Mouse (Mus musculus): ENCODE results near the gene Cysltr2.

Gene Cysltr2

GRCm38 (mm10) chr14:73048937-73049336 is at the start of gene Cysltr2:
Gene Cysltr2, minus strand, starts transcription at chr14:73049114.
- in situ Hi-C loops (cut with MboI, MseI) = no loop called here

GRCm38 (mm10) chr14:73094802-73095550 is 46.1 kb upstream of the Cysltr2 start:
- in situ Hi-C loops (cut with MboI, MseI) = loop anchor here (10.0 kb wide), 3 partner anchors 420 to 950 kb away; no protein-coding TSS in a partner anchor

DNA sequence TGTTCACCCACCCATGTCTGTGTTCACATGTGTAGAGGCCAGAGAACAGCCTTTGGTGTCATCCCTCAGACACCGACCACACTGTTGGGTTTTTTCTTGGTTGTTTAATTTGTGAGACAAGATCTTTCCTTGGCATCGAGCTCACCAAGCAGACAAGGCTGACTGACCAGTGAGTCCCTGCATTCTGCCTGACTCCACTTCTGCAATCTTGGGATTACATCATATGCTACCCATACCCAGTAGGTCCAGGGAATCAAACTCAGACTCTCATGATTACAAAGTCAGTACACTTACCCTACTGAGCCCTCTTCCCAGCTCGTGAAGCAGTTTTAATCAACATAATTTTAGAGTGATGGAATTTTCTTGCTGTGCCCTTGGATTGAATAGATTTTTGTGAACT is 44.0 kb upstream of the Cysltr2 start:
- in situ Hi-C loops (cut with MboI, MseI) = loop anchor here (10.0 kb wide), 3 partner anchors 418 to 952 kb away; no protein-coding TSS in a partner anchor

- in situ Hi-C loops (cut with MboI, MseI) = loop anchor here in 1 of 2 experiments (5.0 kb wide), 1 partner anchor 46 kb away; no protein-coding TSS in a partner anchor
These were observed 39.3 kb upstream of the Cysltr2 start for GRCm38 (mm10) chr14:73088224-73088623.

- in situ Hi-C loops (cut with MboI, MseI) = loop anchor here in 1 of 2 experiments (5.0 kb wide), 1 partner anchor 45 kb away; no protein-coding TSS in a partner anchor
These were observed 38.8 kb upstream of the Cysltr2 start for GRCm38 (mm10) chr14:73087746-73088145.

DNA sequence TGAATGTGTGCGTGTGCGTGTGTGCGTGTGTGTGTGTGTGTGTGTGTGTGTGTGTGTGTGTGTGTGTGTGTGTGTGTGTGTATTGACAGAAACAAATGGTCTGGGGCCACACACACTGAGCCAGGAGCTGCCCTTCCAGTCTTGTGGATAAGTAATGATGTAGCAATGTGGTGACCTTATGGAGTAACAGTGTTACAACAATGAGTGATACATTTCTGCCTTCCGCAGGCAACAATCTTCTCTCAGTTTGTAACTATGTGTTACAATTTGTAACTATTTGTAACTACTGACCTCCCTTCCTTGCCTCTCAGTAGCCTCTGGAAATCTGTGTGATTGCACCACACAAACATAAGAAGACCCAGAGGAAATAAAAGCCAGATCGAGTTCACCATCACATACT is 38.3 kb upstream of the Cysltr2 start:
- in situ Hi-C loops (cut with MboI, MseI) = loop anchor here in 1 of 2 experiments (5.0 kb wide), 1 partner anchor 45 kb away; no protein-coding TSS in a partner anchor

DNA sequence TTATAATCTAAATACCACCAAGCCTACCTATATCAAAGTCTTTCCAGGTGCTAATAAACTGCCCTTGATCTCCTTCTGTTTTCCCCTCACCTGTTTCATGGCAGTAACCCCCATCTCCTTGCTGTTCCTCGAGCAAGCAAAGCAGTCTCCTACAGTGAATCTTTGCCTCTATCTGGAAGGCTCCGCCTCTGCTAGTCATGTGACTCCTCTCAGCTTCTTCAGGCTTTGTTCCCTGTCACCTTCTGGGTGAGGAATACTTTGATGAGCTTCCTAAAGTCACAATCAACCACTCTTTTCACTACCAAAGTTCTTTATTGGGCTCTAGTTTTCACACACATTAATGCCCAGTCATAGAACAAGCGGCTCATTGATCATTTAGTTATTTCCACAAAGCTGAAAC is 37.5 kb upstream of the Cysltr2 start:
- in situ Hi-C loops (cut with MboI, MseI) = loop anchor here in 1 of 2 experiments (5.0 kb wide), 1 partner anchor 44 kb away; no protein-coding TSS in a partner anchor

GRCm38 (mm10) chr14:73083563-73083962 is 34.6 kb upstream of the Cysltr2 start:
- in situ Hi-C loops (cut with MboI, MseI) = no loop called here

DNA sequence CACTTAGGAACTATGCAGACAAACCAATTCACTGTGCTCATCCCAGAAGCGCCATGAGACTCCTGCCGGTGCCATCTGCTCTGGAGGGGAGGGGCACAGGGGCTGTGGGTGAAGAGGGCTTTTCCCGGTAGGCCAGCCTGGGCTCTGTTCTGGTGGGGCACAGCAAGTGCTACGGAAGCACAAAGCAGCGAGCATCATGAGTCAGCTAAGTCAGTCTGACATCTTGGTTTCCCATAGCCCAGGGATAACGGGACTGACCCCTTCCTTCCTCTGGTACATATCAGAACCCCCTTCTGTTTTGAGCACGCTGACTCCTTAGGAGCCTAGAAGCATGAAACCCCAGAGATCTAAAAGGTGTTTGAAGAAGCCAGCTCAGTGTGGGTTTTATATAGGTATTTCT is 15.5 kb upstream of the Cysltr2 start:
- in situ Hi-C loops (cut with MboI, MseI) = loop anchor here in 1 of 2 experiments (25.0 kb wide), 1 partner anchor 1152 kb away; no protein-coding TSS in a partner anchor

DNA sequence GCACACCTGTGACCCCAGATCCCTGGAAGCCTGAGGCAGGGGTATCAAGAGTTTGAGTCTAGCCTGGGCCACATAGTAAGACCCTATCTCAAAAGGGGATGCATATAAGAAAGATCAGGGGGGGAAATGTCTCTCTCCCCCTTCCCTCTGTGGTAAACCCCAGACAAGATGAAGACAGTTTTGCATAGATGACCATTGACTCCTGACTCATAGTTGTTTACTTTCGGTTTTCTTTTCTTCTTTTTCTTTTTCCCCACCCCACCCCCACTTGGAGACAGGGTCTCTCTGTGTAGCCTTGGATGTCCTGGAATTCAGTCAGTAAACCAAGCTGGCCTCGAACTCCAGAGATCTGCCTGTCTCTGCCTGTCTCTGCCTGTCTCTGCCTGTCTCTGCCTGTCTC is 9.8 kb upstream of the Cysltr2 start:
- in situ Hi-C loops (cut with MboI, MseI) = loop anchor here in 1 of 2 experiments (25.0 kb wide), 1 partner anchor 1146 kb away; no protein-coding TSS in a partner anchor

GRCm38 (mm10) chr14:73057764-73058163 is 8.8 kb upstream of the Cysltr2 start:
- in situ Hi-C loops (cut with MboI, MseI) = loop anchor here in 1 of 2 experiments (25.0 kb wide), 1 partner anchor 1145 kb away; no protein-coding TSS in a partner anchor

GRCm38 (mm10) chr14:73056813-73057212 is 7.9 kb upstream of the Cysltr2 start:
- in situ Hi-C loops (cut with MboI, MseI) = loop anchor here in 1 of 2 experiments (25.0 kb wide), 1 partner anchor 1145 kb away; no protein-coding TSS in a partner anchor

DNA sequence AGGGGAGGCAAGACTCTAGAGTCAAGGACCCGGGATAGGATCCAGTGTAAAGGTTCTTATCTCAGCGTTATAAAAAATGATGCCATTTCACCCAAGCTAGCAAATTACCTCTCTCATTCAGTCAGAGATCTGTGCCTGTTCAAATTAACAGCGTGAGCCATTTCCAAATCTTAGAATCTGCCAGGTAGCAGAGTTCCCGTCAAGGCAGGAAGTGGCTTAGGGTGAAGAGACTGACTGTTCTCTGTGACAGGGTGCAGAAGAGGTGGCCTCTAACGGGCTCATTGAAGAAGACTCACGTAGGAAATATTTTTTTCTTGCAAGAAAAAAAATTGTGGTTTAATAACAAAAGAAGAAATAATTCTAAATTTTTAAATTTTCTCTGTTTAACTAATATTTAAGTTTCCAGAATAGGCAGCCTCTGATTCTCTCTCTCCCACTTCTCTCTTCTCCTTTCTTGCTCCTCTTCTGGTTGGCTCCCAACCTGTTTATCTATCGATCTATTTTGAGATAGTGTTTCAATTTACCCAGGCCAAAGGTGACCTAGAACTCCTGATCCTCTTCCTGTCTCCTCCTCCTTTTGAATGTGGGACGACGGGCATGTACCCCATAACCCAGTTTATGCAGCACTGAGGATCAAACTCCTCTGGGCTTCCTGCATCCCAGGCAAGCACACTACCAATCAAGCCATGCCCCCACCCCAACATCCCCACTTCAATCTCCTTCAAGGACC is 3.5 kb downstream of the Cysltr2 start:
- in situ Hi-C loops (cut with MboI, MseI) = no loop called here

DNA sequence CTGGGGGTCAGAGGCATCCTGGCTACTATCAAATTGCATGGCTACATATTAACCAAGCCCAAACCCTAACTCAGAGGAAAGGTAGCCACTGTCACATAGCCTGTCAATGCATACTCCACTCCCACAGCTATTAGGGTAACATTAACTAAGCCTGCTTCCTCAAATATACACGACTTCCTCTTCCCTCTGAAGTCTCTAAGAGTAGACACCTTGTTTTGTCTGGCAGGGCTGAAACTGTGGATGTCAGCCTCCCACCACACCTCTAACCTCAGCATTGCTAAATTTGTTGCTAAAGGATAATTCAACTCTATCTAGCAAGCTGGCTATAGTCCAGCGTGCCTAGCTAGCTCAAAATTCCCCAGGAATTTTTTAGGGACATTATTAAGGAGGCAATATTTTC is 7.2 kb downstream of the Cysltr2 start:
- in situ Hi-C loops (cut with MboI, MseI) = loop anchor here in 1 of 2 experiments (5.0 kb wide), 1 partner anchor 46 kb away; no protein-coding TSS in a partner anchor

DNA sequence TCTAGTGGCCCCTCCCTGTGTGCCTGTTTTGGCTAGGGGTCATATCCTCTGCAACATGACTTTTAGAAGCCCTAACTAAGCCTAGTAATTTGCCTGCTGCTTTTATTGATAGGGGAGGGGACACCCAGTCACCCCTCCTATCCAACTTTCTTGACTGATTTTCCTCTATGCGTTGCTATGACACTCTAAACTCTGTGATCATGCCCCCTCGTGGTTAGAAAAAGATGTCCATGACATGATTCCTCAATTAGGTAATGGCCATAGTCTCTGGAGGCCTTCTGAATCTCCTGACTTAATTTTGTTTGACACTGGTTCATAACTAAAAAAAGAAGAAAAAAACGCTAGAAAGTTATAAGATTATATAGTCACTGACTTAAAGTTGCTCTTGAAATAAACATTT is 15.6 kb downstream of the Cysltr2 start:
- in situ Hi-C loops (cut with MboI, MseI) = loop anchor here in 1 of 2 experiments (10.0 kb wide), 1 partner anchor 1928 kb away; no protein-coding TSS in a partner anchor

- in situ Hi-C loops (cut with MboI, MseI) = loop anchor here in 1 of 2 experiments (10.0 kb wide), 1 partner anchor 1926 kb away; no protein-coding TSS in a partner anchor
These were observed 17.7 kb downstream of the Cysltr2 start for GRCm38 (mm10) chr14:73031218-73031617.

GRCm38 (mm10) chr14:73017272-73017671 is 31.6 kb downstream of the Cysltr2 start:
- in situ Hi-C loops (cut with MboI, MseI) = no loop called here

DNA sequence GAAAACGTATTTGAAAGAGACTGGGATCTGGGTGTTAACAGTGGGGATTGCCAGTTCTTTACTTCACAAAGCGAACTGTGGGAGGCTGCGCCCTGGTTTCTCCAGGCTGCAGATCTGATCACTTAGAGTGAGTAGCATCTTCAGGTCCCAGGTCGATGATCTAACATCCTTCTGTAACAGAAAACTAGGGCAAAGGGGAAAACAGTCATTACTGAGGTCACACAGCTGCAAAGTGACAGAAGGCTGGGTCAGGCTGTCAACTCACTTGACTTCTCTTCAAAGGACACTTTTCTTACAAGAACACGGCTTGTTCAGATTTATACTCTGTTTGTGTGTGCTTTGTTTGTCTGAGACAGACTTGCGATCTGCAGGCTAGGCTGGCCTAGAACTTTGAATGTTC is 33.5 kb downstream of the Cysltr2 start:
- in situ Hi-C loops (cut with MboI, MseI) = no loop called here

DNA sequence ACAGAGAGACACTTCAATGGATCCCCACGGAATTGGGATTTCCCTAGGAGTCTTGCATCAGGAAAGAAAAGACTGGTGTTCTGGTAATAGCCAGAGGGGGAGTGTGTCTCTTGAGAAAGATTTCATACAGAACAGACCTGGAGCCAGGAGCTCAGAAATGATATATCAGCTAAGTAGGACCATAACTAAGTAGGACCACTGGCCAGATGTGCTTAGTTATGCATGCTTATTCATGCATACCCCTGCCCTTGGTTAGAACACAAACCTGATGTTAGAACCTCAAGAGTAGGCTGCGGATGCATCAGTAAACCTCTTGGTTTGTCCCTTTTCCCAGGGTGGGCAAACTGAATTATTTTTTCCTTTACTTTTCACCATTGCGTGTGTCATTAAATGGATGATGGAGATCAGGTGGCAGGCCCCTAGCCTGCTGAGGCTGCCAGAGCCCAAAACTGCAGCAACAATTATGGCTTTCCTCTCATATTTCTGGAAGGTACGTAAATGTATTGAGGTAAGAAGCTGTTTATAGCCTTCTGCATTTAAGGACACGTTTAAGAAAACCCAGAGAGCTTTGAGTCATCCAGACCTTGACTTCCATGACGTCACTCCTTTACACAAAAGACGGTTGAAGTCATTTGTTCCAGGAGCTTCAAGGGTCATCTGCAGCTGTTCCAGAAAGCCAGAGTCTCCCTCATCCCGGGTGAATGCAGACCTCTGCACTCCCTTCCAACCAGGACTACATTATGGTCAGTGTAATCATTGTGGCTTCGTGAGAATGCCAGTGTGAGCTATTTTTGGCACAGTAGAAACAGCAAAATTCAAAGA is 35.0 kb downstream of the Cysltr2 start:
- in situ Hi-C loops (cut with MboI, MseI) = no loop called here

GRCm38 (mm10) chr14:73001814-73002213 is 47.1 kb downstream of the Cysltr2 start:
- in situ Hi-C loops (cut with MboI, MseI) = loop anchor here (5.0 to 10.0 kb wide), 4 partner anchors 100 to 455 kb away; no protein-coding TSS in a partner anchor

- in situ Hi-C loops (cut with MboI, MseI) = loop anchor here (5.0 to 10.0 kb wide), 4 partner anchors 102 to 453 kb away; no protein-coding TSS in a partner anchor
These were observed 48.6 kb downstream of the Cysltr2 start for GRCm38 (mm10) chr14:73000325-73000724.
